Mouse (Mus musculus): Measurements from ENCODE around the gene Slc30a6. TPM values are rescaled to one million over a fixed set of nuclear protein-coding genes. Genes with fewer than 3 reads are reported as not detected.

The Slc30a6 gene
- polyA plus RNA-seq (2017; shearing (Covaris generic)), result 18.3 TPM

GRCm38 (mm10) chr17:74395383-74396065 is at the start of gene Slc30a6:
Gene Slc30a6 (plus strand): TSS chr17:74395608.

GRCm38 (mm10) chr17:74458711-74459408 is 63.5 kb downstream of the Slc30a6 start, which contains the start of gene Nlrc4:
Gene Nlrc4 (minus strand): TSS chr17:74459142.

Other genes starting within 250 kb of the Slc30a6 start
- gene Memo1, start 100.1 kb upstream of the Slc30a6 start, polyA plus RNA-seq (2017; shearing (Covaris generic)), result 29.7 TPM
- 51.9 TPM for gene Dpy30, start 71.7 kb upstream of the Slc30a6 start, polyA plus RNA-seq (2017; shearing (Covaris generic))
- gene Spast, start 56.6 kb upstream of the Slc30a6 start, polyA plus RNA-seq (2017; shearing (Covaris generic)), result 18.9 TPM
- 2.5 TPM for gene Nlrc4, start 63.5 kb downstream of the Slc30a6 start, polyA plus RNA-seq (2017; shearing (Covaris generic))
- gene Yipf4, start 93.9 kb downstream of the Slc30a6 start, polyA plus RNA-seq (2017; shearing (Covaris generic)), result 128 TPM
- 79.3 TPM for gene Birc6, start 132.7 kb downstream of the Slc30a6 start, polyA plus RNA-seq (2017; shearing (Covaris generic))

Measured in effector memory CD4-positive, alpha-beta T cell, adult 5 months (primary cell).